Mouse (Mus musculus): ENCODE measurements around the gene Ankrd61. TPM values are rescaled to one million over a fixed set of nuclear protein-coding genes. Genes with fewer than 3 reads are reported as not detected.

The Ankrd61 gene
- polyA plus RNA-seq, 1 experiment = not detected

GRCm38 (mm10) chr5:143871547-143872169, 25.8 kb downstream of the Ankrd61 start:
- no peak overlapping the region for H3K27ac ChIP-seq (ENCODE audit: insufficient read depth, low read depth, low read length)
- H3K4me1 ChIP-seq (ENCODE audit: control insufficient read depth, insufficient read depth, low read length) = no peaks in the 10 kb centered on the region; the same call in 1 of the 2 replicates
- no peak overlapping the region for H3K4me3 ChIP-seq (ENCODE audit: insufficient read depth, low read depth, low read length)
- 77% methylated on average over 11 of the region's 11 CpGs for WGBS
- no peak for TF ChIP-seq CTCF (IDR thresholded peaks at IDR 0.05; ENCODE audit: insufficient read depth, low read depth, low read length)
- no peak for TF ChIP-seq POLR2A (IDR thresholded peaks at IDR 0.05; ENCODE audit: insufficient read depth, low read depth, low read length)

Other genes with a start within 250 kb of the Ankrd61 start
- not detected in 2 replicates for gene Usp42, start 165.4 kb downstream of the Ankrd61 start, polyA plus RNA-seq (2012; ENCODE audit: insufficient read depth, insufficient read length, low replicate concordance, missing spikeins)
- gene Eif2ak1, start 79.9 kb downstream of the Ankrd61 start, polyA plus RNA-seq (2012; ENCODE audit: insufficient read depth, insufficient read length, low replicate concordance, missing spikeins) = not detected in 2 replicates
- gene Aimp2, start 12.2 kb upstream of the Ankrd61 start, polyA plus RNA-seq (2012; ENCODE audit: insufficient read depth, insufficient read length, low replicate concordance, missing spikeins) = not detected in 2 replicates
- not detected in 2 replicates for gene Pms2, start 12.3 kb upstream of the Ankrd61 start, polyA plus RNA-seq (2012; ENCODE audit: insufficient read depth, insufficient read length, low replicate concordance, missing spikeins)
- gene Gm42421, start 30.5 kb upstream of the Ankrd61 start, polyA plus RNA-seq (2012; ENCODE audit: insufficient read depth, insufficient read length, low replicate concordance, missing spikeins) = not detected in 2 replicates
- gene Rsph10b, start 35.4 kb upstream of the Ankrd61 start, polyA plus RNA-seq (2012; ENCODE audit: insufficient read depth, insufficient read length, low replicate concordance, missing spikeins) = not detected in 2 replicates
- gene Ccz1, start 117.2 kb upstream of the Ankrd61 start, polyA plus RNA-seq (2012; ENCODE audit: insufficient read depth, insufficient read length, low replicate concordance, missing spikeins) = 341 TPM in 1 of 2 replicates, not detected in the other
- gene Ocm, start 129.0 kb upstream of the Ankrd61 start, polyA plus RNA-seq (2012; ENCODE audit: insufficient read depth, insufficient read length, low replicate concordance, missing spikeins) = not detected in 2 replicates
- not detected in 2 replicates for gene Lmtk2, start 202.8 kb upstream of the Ankrd61 start, polyA plus RNA-seq (2012; ENCODE audit: insufficient read depth, insufficient read length, low replicate concordance, missing spikeins)